Mouse (Mus musculus) forebrain, embryonic 14.5 days (tissue): Measurements from ENCODE around the gene Gm20388. TPM values are rescaled to one million over a fixed set of nuclear protein-coding genes. Genes with fewer than 3 reads are reported as not detected.
A peak's percentile ranks its signal among the peaks of the same experiment; 100 is the strongest.

Source experiments
- ATAC-seq: fragments of 200-750 bp; cut with Nextera tagmentation; 2 replicates; pipeline ENCODE4 v1.8.0; 2017; ENCODE audit warnings: mild to moderate bottlenecking, moderate library complexity
- DNase-seq: peaks from one replicate; pipeline ENCODE4 v3.0.0-alpha.2; 2015; ENCODE audit warnings: low spot score
- H3K27ac ChIP-seq: fragments of 300-500 bp; sonication (generic); 2 replicates; pipeline ENCODE4 v1.5.1; 2014; ENCODE audit warnings: low read depth, mild to moderate bottlenecking, control low read depth, low read length, moderate library complexity
- H3K27me3 ChIP-seq: fragments of 300-500 bp; sonication (generic); replicated peaks from 2 replicates; pipeline ENCODE4 v1.6.1; 2014; ENCODE audit warnings: low read length, control low read depth, mixed read lengths; ENCODE audit not compliant: control insufficient read depth, insufficient read depth
- H3K36me3 ChIP-seq: fragments of 300-500 bp; sonication (generic); 2 replicates; pipeline ENCODE4 v1.6.1; 2014; ENCODE audit warnings: low read length, control low read depth; ENCODE audit not compliant: control insufficient read depth, insufficient read depth
- H3K4me1 ChIP-seq: fragments of 300-500 bp; sonication (generic); 2 replicates; pipeline ENCODE4 v1.6.1; 2014; ENCODE audit warnings: antibody characterized with exemption, low read length, control low read depth; ENCODE audit not compliant: control insufficient read depth, insufficient read depth
- H3K4me2 ChIP-seq: fragments of 300-500 bp; sonication (generic); 2 replicates; pipeline ENCODE4 v1.6.1; 2014; ENCODE audit warnings: mild to moderate bottlenecking, control low read depth, low read length
- H3K4me3 ChIP-seq: fragments of 300-500 bp; sonication (generic); 2 replicates; pipeline ENCODE4 v1.5.1; 2014; ENCODE audit warnings: low read depth, low read length, control low read depth
- H3K9ac ChIP-seq: fragments of 300-500 bp; sonication (generic); 2 replicates; pipeline ENCODE4 v1.6.1; 2014; ENCODE audit warnings: mild to moderate bottlenecking, low read length, control low read depth, moderate library complexity
- H3K9me3 ChIP-seq: fragments of 300-500 bp; sonication (generic); replicated peaks from 2 replicates; pipeline ENCODE4 v1.6.1; 2016; ENCODE audit warnings: low read length, control low read depth, mixed read lengths; ENCODE audit not compliant: control insufficient read depth
- WGBS: fragments of 180-500 bp; shearing (Covaris S2); extraction: QIAGEN DNeasy Blood & Tissue Kit; methylation state at CpG from one replicate; pipeline ENCODE4 v1.1.7; 2014; 5-methylcytosine and 5-hydroxymethylcytosine counted together
- polyA plus RNA-seq: library from polyadenylated mRNA; unstranded; fragments of >200 nt; fragmentation: Nextera tagmentation; extraction: Ambion mirVana; gene quantifications from 2 replicates; pipeline ENCODE4 v1.2.1, GENCODE M21; 2014

The Gm20388 gene
- polyA plus RNA-seq, 1 experiment from 2014 or later, result 7.4 TPM

- peaks cover 9% of the 10 kb centered on the region; the same call in 1 of the 2 replicates for H3K36me3 ChIP-seq
- WGBS, result 93% methylated on average over 13 of the region's 13 CpGs
- DNase-seq, result no peak
- no peak for ATAC-seq
- no peak overlapping the region for H3K4me2 ChIP-seq
- no peaks in the 10 kb centered on the region for H3K27me3 ChIP-seq
- no peak overlapping the region for H3K27ac ChIP-seq
- no peak overlapping the region for H3K4me3 ChIP-seq
- peaks cover 13% of the 10 kb centered on the region for H3K4me1 ChIP-seq
- H3K9ac ChIP-seq, result no peak overlapping the region
- H3K9me3 ChIP-seq, result no peaks in the 10 kb centered on the region
Observed at GRCm38 (mm10) chr8:123407612-123408011, 3497.0 kb downstream of the Gm20388 start.

GRCm38 (mm10) chr8:123408586-123409544 lies 3498.2 kb downstream of the Gm20388 start:
- ATAC-seq, result no peak
- Histone ChIP-seq H3K27me3 (no peaks in the 10 kb centered on the region), H3K9ac (no peak overlapping the region; the same call in 1 of the 2 replicates), H3K4me1 (peaks cover 13% of the 10 kb centered on the region), H3K4me2 (peak overlapping the region; percentile 97), H3K4me3 (no peak overlapping the region), H3K36me3 (no peaks in the 10 kb centered on the region), H3K27ac (peak overlapping the region; percentile 97; the same call in 1 of the 2 replicates), H3K9me3 (no peaks in the 10 kb centered on the region)
- no peak for DNase-seq
- WGBS, result 73% methylated on average over 9 of the region's 9 CpGs

GRCm38 (mm10) chr8:123410049-123410587 lies 3499.5 kb downstream of the Gm20388 start:
- peak overlapping the region; percentile 97 for H3K4me2 ChIP-seq
- H3K9ac ChIP-seq, result peak overlapping the region; percentile 99
- H3K4me3 ChIP-seq, result peak overlapping the region; percentile 87
- H3K36me3 ChIP-seq, result no peaks in the 10 kb centered on the region
- H3K4me1 ChIP-seq, result peaks cover 13% of the 10 kb centered on the region
- peak overlapping the region; percentile 97 for H3K27ac ChIP-seq
- ATAC-seq, result no peak
- DNase-seq, result peak; percentile 71
- H3K9me3 ChIP-seq, result no peaks in the 10 kb centered on the region
- H3K27me3 ChIP-seq, result no peaks in the 10 kb centered on the region
- 28% methylated on average over 8 of the region's 8 CpGs for WGBS

- Histone ChIP-seq H3K9ac (peak overlapping the region; percentile 99), H3K4me3 (peak overlapping the region; percentile 87), H3K4me2 (peak overlapping the region; percentile 97), H3K27ac (peak overlapping the region; percentile 97), H3K9me3 (no peaks in the 10 kb centered on the region), H3K27me3 (no peaks in the 10 kb centered on the region), H3K4me1 (peaks cover 15% of the 10 kb centered on the region), H3K36me3 (no peaks in the 10 kb centered on the region)
- DNase-seq (no peak), ATAC-seq (no peak; the same call in 1 of the 2 replicates)
- 2% methylated on average over 11 of the region's 11 CpGs for WGBS
Observed at GRCm38 (mm10) chr8:123410788-123411187, 3500.1 kb downstream of the Gm20388 start.

GRCm38 (mm10) chr8:123411246-123411645 lies 3500.6 kb downstream of the Gm20388 start, which contains the start of gene Tubb3:
Tubb3 (plus strand) TSS chr8:123411424.
- peak within 1 kb of the TSS; percentile 97 for H3K27ac ChIP-seq
- ATAC-seq (peak; percentile 92), DNase-seq (peak; percentile 98)
- under 1% methylated on average over 29 of the region's 29 CpGs for WGBS
- H3K9me3 ChIP-seq, result no peaks in the 10 kb centered on the region
- H3K4me1 ChIP-seq, result peaks cover 15% of the 10 kb centered on the region
- H3K9ac ChIP-seq, result peak within 1 kb of the TSS; percentile 99
- no peaks in the 10 kb centered on the region for H3K36me3 ChIP-seq
- H3K27me3 ChIP-seq, result no peaks in the 10 kb centered on the region
- peak within 1 kb of the TSS; percentile 87 for H3K4me3 ChIP-seq
- H3K4me2 ChIP-seq, result peak within 1 kb of the TSS; percentile 97

GRCm38 (mm10) chr8:123411781-123412327 lies 3501.2 kb downstream of the Gm20388 start:
- Histone ChIP-seq H3K27ac (peak overlapping the region; percentile 97), H3K36me3 (peaks cover 5% of the 10 kb centered on the region; the same call in 1 of the 2 replicates), H3K4me2 (peak overlapping the region; percentile 97), H3K4me1 (peaks cover 18% of the 10 kb centered on the region), H3K27me3 (no peaks in the 10 kb centered on the region), H3K4me3 (peak overlapping the region; percentile 87), H3K9ac (peak overlapping the region; percentile 99), H3K9me3 (no peaks in the 10 kb centered on the region)
- peak; percentile 35 for ATAC-seq
- WGBS, result 1% methylated on average over 16 of the region's 16 CpGs
- DNase-seq, result peak; percentile 66

GRCm38 (mm10) chr8:123412560-123413170 lies 3502.0 kb downstream of the Gm20388 start:
- WGBS, result under 1% methylated on average over 12 of the region's 12 CpGs
- peak; percentile 40 for ATAC-seq
- H3K4me1 ChIP-seq, result peaks cover 19% of the 10 kb centered on the region

GRCm38 (mm10) chr8:123414255-123414654 lies 3503.6 kb downstream of the Gm20388 start:
- Histone ChIP-seq H3K9ac (peak overlapping the region; percentile 99), H3K4me1 (peaks cover 19% of the 10 kb centered on the region), H3K36me3 (peaks cover 29% of the 10 kb centered on the region), H3K4me3 (peak overlapping the region; percentile 87), H3K4me2 (peak overlapping the region; percentile 97), H3K27ac (peak overlapping the region; percentile 73; the same call in 1 of the 2 replicates), H3K9me3 (no peaks in the 10 kb centered on the region), H3K27me3 (no peaks in the 10 kb centered on the region)
- WGBS, result 17% methylated on average over 9 of the region's 9 CpGs
- no peak for ATAC-seq
- no peak for DNase-seq

More at GRCm38 (mm10) chr8:123412560-123413170, 3502.0 kb downstream of the Gm20388 start:
- H3K9me3 ChIP-seq, result no peaks in the 10 kb centered on the region
- peak overlapping the region; percentile 97 for H3K27ac ChIP-seq
- DNase-seq, result peak; percentile 97
- H3K4me2 ChIP-seq, result peak overlapping the region; percentile 97
- H3K27me3 ChIP-seq, result no peaks in the 10 kb centered on the region
- H3K9ac ChIP-seq, result peak overlapping the region; percentile 99
- H3K36me3 ChIP-seq, result peaks cover 13% of the 10 kb centered on the region
- peak overlapping the region; percentile 87 for H3K4me3 ChIP-seq
